Mouse (Mus musculus) lung, adult 2 months (tissue): Measurements from ENCODE around the gene Ugt1a10. TPM values are rescaled to one million over a fixed set of nuclear protein-coding genes. Genes with fewer than 3 reads are reported as not detected.
"Not testable (repeated sequence)": the region's sequence is repeated elsewhere in the genome, so short reads cannot be mapped to it uniquely, and the experiment has no call there.

Experiments
- DNase-seq: peaks from one replicate; pipeline ENCODE4 v3.0.0; 2022
- H3K4me1 ChIP-seq: fragments of 200-500 bp; 2 replicates; pipeline ENCODE4 v1.6.1; 2011; ENCODE audit warnings: low read length; ENCODE audit not compliant: control insufficient read depth, insufficient read depth
- H3K4me3 ChIP-seq: fragments of 200-500 bp; replicated peaks from 2 replicates; pipeline ENCODE3; 2011; ENCODE audit warnings: low read depth, mild to moderate bottlenecking, control low read depth, low read length; ENCODE audit errors: extremely low read depth
- CTCF ChIP-seq: fragments of 200-500 bp; IDR thresholded peaks from 2 replicates; pipeline ENCODE4 v1.5.1; 2011; ENCODE audit warnings: mild to moderate bottlenecking, low read length, control low read depth; ENCODE audit not compliant: insufficient read depth
- POLR2A ChIP-seq: fragments of 200-500 bp; IDR thresholded peaks from 2 replicates; pipeline ENCODE4 v1.6.1; 2011; ENCODE audit warnings: low read depth, mild to moderate bottlenecking, control low read depth, low read length, borderline replicate concordance; ENCODE audit errors: extremely low read depth
- WGBS: fragments of 180-500 bp; shearing (Covaris S2); methylation state at CpG from one replicate; pipeline ENCODE4 v1.1.7; 2018; 5-methylcytosine and 5-hydroxymethylcytosine counted together
- polyA plus RNA-seq: library from polyadenylated mRNA; depleted of rRNA; stranded (reverse); fragments of >200 nt; gene quantifications from 2 replicates; pipeline ENCODE4 v1.2.3, GENCODE M21; 2012

Gene Ugt1a10
- polyA plus RNA-seq, 1 experiment = not detected

GRCm38 (mm10) chr1:88070495-88070894, 15.3 kb downstream of the Ugt1a10 start, which contains the start of gene Ugt1a9:
Ugt1a9 (plus strand) TSS chr1:88070800.
- Histone ChIP-seq H3K4me1 (no peaks in the 10 kb centered on the region), H3K4me3 (no peak within 1 kb of the TSS)
- no peak for DNase-seq
- 60% methylated on average over 2 of the region's 2 CpGs for WGBS
- TF ChIP-seq POLR2A (no peak), CTCF (no peak)

- Histone ChIP-seq H3K4me3 (no peak overlapping the region), H3K4me1 (no peaks in the 10 kb centered on the region)
- DNase-seq = no peak
- WGBS = 67% methylated on average over 4 of the region's 4 CpGs
- TF ChIP-seq CTCF = no peak
Observed at GRCm38 (mm10) chr1:88070902-88071301, 15.7 kb downstream of the Ugt1a10 start.

GRCm38 (mm10) chr1:88074471-88074870, 19.3 kb downstream of the Ugt1a10 start:
- no peak overlapping the region for H3K4me3 ChIP-seq
- no peaks in the 10 kb centered on the region for H3K4me1 ChIP-seq
- TF ChIP-seq CTCF (no peak), POLR2A (no peak)
- 70% methylated on average over 2 of the region's 2 CpGs for whole genome bisulfite sequencing
- no peak for DNase-seq

GRCm38 (mm10) chr1:88077128-88077527, 21.9 kb downstream of the Ugt1a10 start:
- TF ChIP-seq CTCF (no peak), POLR2A (no peak)

GRCm38 (mm10) chr1:88081670-88082069, 26.5 kb downstream of the Ugt1a10 start:
- DNase-seq = no peak
- no peak overlapping the region for H3K4me3 ChIP-seq
- no peak for TF ChIP-seq CTCF
- TF ChIP-seq POLR2A = no peak
- no peaks in the 10 kb centered on the region for H3K4me1 ChIP-seq
- 76% methylated on average over 1 of the region's 1 CpGs for WGBS

More at GRCm38 (mm10) chr1:88077128-88077527, 21.9 kb downstream of the Ugt1a10 start:
- 89% methylated on average over 1 of the region's 1 CpGs for WGBS
- DNase-seq = no peak
- Histone ChIP-seq H3K4me3 (no peak overlapping the region), H3K4me1 (no peaks in the 10 kb centered on the region)

GRCm38 (mm10) chr1:88086125-88086524, 30.9 kb downstream of the Ugt1a10 start:
- DNase-seq = no peak
- Histone ChIP-seq H3K4me1 (no peaks in the 10 kb centered on the region), H3K4me3 (no peak overlapping the region)
- TF ChIP-seq CTCF = no peak
- WGBS = 53% methylated on average over 1 of the region's 1 CpGs

- no peak for TF ChIP-seq CTCF
- TF ChIP-seq POLR2A = no peak
- no peak for DNase-seq
- 59% methylated on average over 3 of the region's 3 CpGs for WGBS
Observed at GRCm38 (mm10) chr1:88087513-88087912, 32.3 kb downstream of the Ugt1a10 start, which contains the start of gene Ugt1a8. Ugt1a8 (plus strand) TSS chr1:88087813.

GRCm38 (mm10) chr1:88092341-88092740, 37.2 kb downstream of the Ugt1a10 start:
- no peak for DNase-seq
- H3K4me3 ChIP-seq = no peak overlapping the region
- no peaks in the 10 kb centered on the region; the same call in 1 of the 2 replicates for H3K4me1 ChIP-seq
- no peak for TF ChIP-seq CTCF
- TF ChIP-seq POLR2A = no peak

More at GRCm38 (mm10) chr1:88087513-88087912, 32.3 kb downstream of the Ugt1a10 start, which contains the start of gene Ugt1a8:
- Histone ChIP-seq H3K4me1 (no peaks in the 10 kb centered on the region), H3K4me3 (no peak within 1 kb of the TSS)

GRCm38 (mm10) chr1:88094270-88094676, 39.1 kb downstream of the Ugt1a10 start:
- 45% methylated on average over 3 of the region's 3 CpGs for WGBS
- H3K4me1 ChIP-seq, DNase-seq, H3K4me3 ChIP-seq: not testable (repeated sequence)
- TF ChIP-seq CTCF = peak; percentile 41; the same call in 1 of the 2 replicates

GRCm38 (mm10) chr1:88094941-88095492, 39.8 kb downstream of the Ugt1a10 start, which contains the start of gene Ugt1a7c:
Ugt1a7c (plus strand) TSS chr1:88095062.
- peak; percentile 32 for DNase-seq
- TF ChIP-seq CTCF (no peak), POLR2A (no peak)
- WGBS = 20% methylated on average over 10 of the region's 10 CpGs
- Histone ChIP-seq H3K4me3 (peak within 1 kb of the TSS; percentile 66), H3K4me1 (no peaks in the 10 kb centered on the region; the same call in 1 of the 2 replicates)

- DNase-seq = not testable (repeated sequence)
Observed at GRCm38 (mm10) chr1:88098546-88098945, 43.4 kb downstream of the Ugt1a10 start.

GRCm38 (mm10) chr1:88099691-88100090, 44.5 kb downstream of the Ugt1a10 start:
- 67% methylated on average over 2 of the region's 2 CpGs for WGBS
- DNase-seq, H3K4me3 ChIP-seq, H3K4me1 ChIP-seq: not testable (repeated sequence)

More at GRCm38 (mm10) chr1:88098546-88098945, 43.4 kb downstream of the Ugt1a10 start:
- not testable (repeated sequence) for H3K4me1 ChIP-seq, H3K4me3 ChIP-seq
- 75% methylated on average over 3 of the region's 3 CpGs for WGBS

GRCm38 (mm10) chr1:88103019-88103418, 47.8 kb downstream of the Ugt1a10 start, which contains the start of gene Ugt1a6b:
Ugt1a6b (plus strand) TSS chr1:88103252.
- H3K4me1 ChIP-seq, H3K4me3 ChIP-seq, DNase-seq: not testable (repeated sequence)
- WGBS = 24% methylated on average over 3 of the region's 3 CpGs
